Mouse (Mus musculus) retina, postnatal 1 day (tissue): ENCODE measurements at regions not wholly inside any gene's neighbourhood (a gene's known extent, or its start where the extent isn't known, plus 50 kb on each side); places are given as distances from the start of the nearest gene placed in this dataset.
A peak's percentile ranks its signal among the peaks of the same experiment; 100 is the strongest.
"Not testable (repeated sequence)": the region's sequence is repeated elsewhere in the genome, so short reads cannot be mapped to it uniquely, and the experiment has no call there.

ENCODE experiments used
- DNase-seq: peaks from one replicate; pipeline ENCODE4 v3.0.0-alpha.2; 2012

DNA sequence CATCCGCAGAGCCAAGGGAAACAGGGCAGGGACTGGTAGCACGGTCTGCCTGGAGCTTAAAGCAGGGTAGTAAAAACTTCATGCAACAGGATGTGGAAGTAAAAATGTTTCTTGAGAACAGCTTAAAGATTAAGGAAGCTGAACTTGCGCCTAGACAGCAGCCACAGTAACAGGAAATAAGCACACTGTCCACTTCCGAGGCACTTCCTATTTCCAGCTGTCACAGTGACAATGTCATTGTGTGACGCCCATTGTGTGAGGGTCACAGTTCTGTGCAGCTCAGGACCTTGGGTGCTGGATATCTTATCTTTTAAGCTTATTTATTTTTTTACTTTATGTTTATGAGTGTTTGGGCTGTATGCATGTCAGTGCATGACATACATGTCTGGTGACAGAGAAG is 147.7 kb upstream of the Ubl3 start:
- DNase-seq: no peak

GRCm38 (mm10) chr5:148697631-148698368 is 145.2 kb upstream of the Ubl3 start:
- no peak for DNase-seq

DNA sequence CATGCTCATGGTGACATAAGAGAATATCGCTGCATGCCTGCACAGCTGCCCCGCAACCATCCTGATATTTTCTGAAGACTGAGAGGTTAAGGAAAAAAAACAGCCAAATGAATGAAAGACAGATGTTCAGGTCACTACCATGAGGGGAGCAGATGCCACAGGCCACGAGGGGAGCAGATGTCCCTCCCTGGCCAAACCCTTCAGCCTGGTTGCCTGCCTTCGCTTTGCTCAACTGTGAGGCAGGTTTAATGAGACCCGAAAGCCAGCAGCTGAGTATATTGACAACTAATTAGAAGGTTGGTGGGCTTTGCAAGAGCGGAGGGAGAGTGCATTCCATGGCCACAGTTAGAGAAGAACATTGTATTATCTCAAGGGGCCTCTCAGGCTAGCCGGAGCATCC is 141.8 kb upstream of the Ubl3 start:
- DNase-seq: peak; percentile 76

DNA sequence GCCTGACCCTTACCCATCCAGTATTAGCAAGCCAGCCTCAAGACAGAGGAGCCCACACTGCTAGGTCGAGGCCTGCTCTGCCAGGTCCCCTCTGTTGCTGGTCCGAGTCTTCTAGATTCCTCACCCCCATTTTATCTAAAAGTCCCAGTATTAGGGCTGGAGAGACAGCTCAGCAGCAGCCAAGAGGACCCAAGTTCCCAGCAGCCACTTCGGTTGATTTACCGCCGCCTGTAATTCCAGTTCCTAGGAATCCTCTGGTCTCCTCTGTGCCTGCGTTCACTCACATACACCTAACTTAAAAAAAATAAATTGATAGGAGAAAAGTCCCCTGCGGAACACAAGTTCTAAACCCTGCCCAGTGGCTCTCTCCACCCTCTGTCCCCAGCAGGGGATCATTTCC is 138.9 kb upstream of the Ubl3 start:
- no peak for DNase-seq

DNA sequence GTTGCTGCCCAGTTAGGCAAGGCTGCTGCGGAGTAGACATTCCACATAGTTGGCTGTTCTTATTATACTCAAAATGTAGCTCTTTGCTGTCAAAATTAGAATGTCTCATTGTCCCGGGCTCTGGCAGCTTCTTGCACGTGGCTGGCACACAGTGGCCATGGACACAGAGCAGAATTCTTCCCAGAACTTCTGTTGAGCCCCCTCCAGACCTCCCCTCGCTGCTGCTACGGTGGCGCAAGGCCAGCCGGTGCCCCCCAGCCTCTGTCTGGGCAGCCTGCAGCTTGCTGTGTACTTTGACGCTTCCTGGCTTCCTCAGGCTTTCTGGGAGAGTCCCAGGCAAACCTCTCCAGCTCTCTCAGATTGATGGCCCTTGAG is 138.2 kb upstream of the Ubl3 start:
- no peak for DNase-seq

DNA sequence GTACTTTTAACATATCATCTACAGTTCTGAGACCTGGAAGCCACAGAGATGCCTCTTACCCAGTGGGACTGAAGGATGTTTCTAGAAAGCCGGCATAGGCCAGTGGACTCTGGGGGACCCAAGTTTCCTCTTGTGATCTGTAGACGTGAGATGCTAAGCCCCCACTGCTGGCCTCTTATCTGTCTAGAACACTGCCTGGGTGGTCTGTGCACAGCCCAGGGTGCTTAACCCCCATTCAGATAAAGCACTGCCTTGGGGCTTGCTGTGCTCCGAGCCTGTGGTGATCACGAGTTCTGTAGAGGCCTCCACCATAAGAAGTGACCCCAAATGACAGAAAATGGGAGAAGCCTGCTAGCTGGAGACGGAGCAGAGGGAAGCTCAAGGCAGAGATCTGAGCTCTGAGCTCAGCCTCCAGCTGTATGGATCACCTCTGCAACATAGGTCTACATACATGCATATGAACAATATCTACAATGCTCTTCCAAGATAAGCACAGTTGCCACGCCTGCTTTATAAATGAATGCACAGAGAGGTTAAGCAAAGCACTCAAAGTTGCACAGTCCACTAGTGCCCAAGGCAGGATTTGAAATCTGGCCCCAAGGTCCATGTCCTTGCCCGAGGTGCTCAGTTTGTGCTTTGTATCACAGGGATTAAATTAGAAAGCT is 137.7 kb upstream of the Ubl3 start:
- peak; percentile 43 for DNase-seq

- no peak for DNase-seq
Observed at GRCm38 (mm10) chr5:148689297-148689696, 136.7 kb upstream of the Ubl3 start.

- DNase-seq: peak; percentile 41
Observed at GRCm38 (mm10) chr5:148688501-148688900, 135.9 kb upstream of the Ubl3 start.

DNA sequence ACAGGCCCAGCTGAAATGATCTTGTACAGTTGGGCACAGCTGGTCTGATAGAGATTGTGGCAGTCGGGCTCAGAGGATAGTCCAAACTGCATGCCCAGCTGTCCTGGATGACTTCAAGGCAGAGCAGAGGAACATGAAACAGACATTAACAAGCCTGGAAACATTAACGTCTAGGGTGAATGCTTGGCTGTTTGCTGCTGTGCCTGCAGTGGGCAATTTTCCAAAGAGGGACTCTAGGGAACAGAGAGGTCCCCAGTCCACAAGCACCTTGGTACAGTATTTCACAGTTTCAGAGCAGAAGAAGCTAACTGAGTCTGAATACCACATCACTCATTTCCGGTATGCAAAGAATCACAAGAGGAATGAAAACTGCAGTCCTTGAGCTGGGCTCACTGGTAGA is 135.2 kb upstream of the Ubl3 start:
- DNase-seq: no peak

DNA sequence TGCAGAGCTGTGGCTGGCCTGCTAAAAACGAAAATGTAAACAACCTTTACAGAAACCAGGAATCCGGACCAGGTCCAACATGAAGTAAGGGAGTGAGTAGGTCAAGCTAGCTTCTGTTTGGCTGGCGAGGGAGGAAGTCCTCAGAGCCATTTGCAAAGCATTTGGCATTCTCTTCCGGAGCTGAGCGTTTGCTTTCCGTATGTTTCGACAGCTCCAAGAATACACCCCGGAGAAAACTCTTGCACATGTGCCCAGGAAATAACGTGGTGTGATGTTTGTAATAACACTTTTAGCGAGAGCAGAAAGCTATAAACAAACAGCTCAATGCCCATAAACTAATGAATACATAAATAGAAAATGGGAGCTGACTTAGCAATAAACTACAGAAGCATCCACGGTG is 131.6 kb upstream of the Ubl3 start:
- no peak for DNase-seq

- no peak for DNase-seq
Observed at GRCm38 (mm10) chr5:148682553-148682952, 130.0 kb upstream of the Ubl3 start.

- DNase-seq: no peak
Observed at GRCm38 (mm10) chr5:148680341-148680740, 127.8 kb upstream of the Ubl3 start.

- no peak for DNase-seq
Observed at GRCm38 (mm10) chr5:148679586-148679985, 127.0 kb upstream of the Ubl3 start.

GRCm38 (mm10) chr5:148678285-148678937 is 125.8 kb upstream of the Ubl3 start:
- not testable (repeated sequence) for DNase-seq

GRCm38 (mm10) chr5:148674281-148674680 is 121.7 kb upstream of the Ubl3 start:
- no peak for DNase-seq

- peak; percentile 32 for DNase-seq
Observed at GRCm38 (mm10) chr5:148662281-148662741, 109.7 kb upstream of the Ubl3 start.

DNA sequence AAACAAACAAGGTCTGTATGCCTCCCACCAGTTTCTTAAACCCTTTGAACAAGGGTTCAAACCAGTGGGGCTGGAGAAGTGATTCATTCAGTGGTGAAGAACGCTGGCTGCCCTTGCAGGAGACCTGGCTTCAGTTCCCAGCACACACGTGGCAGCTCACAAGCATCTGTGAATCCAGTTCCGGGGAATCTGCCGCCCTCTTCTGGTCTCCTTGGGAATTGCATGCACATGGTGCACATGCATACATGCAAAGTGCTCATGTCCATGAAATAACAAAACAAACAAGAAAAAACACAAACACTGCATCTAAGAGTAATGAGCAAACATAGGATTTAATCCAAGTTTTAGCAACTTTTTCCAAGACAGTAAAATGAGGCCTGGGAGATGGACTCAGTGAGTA is 108.5 kb upstream of the Ubl3 start:
- no peak for DNase-seq

- DNase-seq: no peak
Observed at GRCm38 (mm10) chr5:148657936-148658640, 105.5 kb upstream of the Ubl3 start.

- DNase-seq: no peak
Observed at GRCm38 (mm10) chr5:148652525-148653243, 100.1 kb upstream of the Ubl3 start.

GRCm38 (mm10) chr5:148651736-148652135 is 99.1 kb upstream of the Ubl3 start:
- DNase-seq: no peak

- DNase-seq: not testable (repeated sequence)
Observed at GRCm38 (mm10) chr5:148649573-148649972, 97.0 kb upstream of the Ubl3 start.

DNA sequence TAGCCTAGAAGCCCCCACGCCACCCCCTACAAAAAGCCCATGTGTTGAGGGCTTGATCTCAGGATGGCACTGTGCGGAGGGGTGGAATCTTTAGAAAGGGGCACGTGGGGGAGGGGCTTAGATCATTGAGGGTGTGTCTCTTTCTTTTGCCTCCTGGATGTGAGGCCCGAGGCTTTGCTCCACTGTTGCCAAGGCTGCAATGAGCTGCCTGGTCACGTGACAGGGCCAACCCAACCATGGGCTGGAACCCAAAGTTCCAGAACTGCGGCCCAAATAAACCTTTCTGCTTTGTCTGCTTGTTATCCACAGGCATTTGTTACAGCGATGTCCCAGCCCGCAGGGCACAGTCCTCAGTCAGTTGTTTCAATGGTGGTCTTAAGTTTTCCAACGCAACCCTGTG is 96.5 kb upstream of the Ubl3 start:
- DNase-seq: no peak

- DNase-seq: no peak
Observed at GRCm38 (mm10) chr5:148647644-148648043, 95.1 kb upstream of the Ubl3 start.
